In the genomic region with DNA sequence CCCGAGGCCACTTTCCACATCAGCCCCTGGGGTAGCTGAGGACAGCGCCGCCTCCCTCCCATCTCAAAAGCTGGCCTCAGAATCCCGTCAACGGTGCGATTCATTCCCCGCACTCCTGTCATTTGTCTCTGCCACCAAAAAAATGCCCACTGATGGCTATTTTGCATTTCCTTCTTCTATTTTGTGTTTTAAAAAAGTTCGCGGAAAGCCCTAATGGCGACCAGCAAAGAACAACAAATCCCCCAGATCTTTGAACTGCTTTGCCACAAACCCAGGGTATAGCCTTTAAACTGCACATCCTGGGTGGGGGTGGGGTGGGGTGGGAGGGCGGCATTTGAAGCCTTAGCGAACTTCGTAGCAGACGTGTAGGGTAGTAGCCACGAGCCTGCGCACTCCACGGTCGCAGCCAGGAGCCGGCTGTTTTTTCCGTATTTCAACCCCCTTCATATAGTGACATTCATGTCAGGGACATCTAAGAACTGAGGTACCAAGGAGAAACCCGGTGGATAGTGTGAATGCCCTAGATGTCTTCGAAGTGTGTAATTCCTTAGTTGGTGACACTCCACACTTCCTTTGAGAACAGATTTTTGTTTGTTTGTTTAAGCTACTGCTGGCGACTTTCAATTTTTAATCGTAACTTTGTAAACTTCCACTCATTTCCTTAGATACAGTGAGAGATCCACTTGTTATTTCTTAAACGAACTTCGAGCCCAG, we compare ENCODE assay signal across 17 mouse cellular contexts. TPM values are rescaled to one million over a fixed set of nuclear protein-coding genes. Genes with fewer than 3 reads are reported as not detected.
DNase-seq lines count a peak whose midpoint lies in the region; ATAC-seq and TF ChIP-seq lines count a peak whose summit lies in the region.
"Had no signal": no experiment of that assay in that cellular context is flagged by ENCODE, and none has a peak within 500 bp of the region (broad histone marks: within the 10 kb centered on the region; RNA-seq: fewer than 3 reads in every experiment).

No protein-coding gene starts in this region.

- H3K9me3 ChIP-seq in heart, embryonic 15.5 days (replicated peaks): no peaks in the 10 kb centered on the region
- H3K9me3 ChIP-seq in midbrain, embryonic 11.5 days (ENCODE audit: control insufficient read depth, low read length): no peaks in the 10 kb centered on the region
- no peaks in the 10 kb centered on the region for H3K9me3 ChIP-seq in midbrain, embryonic 15.5 days
- no peaks in the 10 kb centered on the region for H3K9me3 ChIP-seq in limb, embryonic 14.5 days (ENCODE audit: control insufficient read depth, low read length)
- H3K9me3 ChIP-seq: liver, embryonic 12.5 days; stomach, embryonic 15.5 days had no signal

- 2% methylated on average over 26 of the region's 26 CpGs for WGBS in heart, embryonic 15.5 days
- 1% methylated on average over 26 of the region's 26 CpGs for WGBS in midbrain, embryonic 11.5 days
- WGBS in midbrain, embryonic 15.5 days: 1% methylated on average over 26 of the region's 26 CpGs
- 2% methylated on average over 26 of the region's 26 CpGs for WGBS in limb, embryonic 14.5 days

- no peak for DNase-seq in heart, postnatal 25 days (ENCODE audit: low spot score)
- peak; percentile 97 for DNase-seq in midbrain, embryonic 11.5 days (ENCODE audit: low spot score, missing footprints)
- DNase-seq in embryo, embryonic 11 days: peak; percentile 45
- no peak for DNase-seq in limb, embryonic 14.5 days (ENCODE audit: low spot score)
- DNase-seq in layer of hippocampus, adult 2 months (ENCODE audit: low spot score in 2 of 2): no peak
- DNase-seq: cerebellum, postnatal 14 days; kidney, adult 8-10 months; layer of hippocampus, postnatal 36 days; lung, postnatal 10 days; right cerebral cortex, postnatal 4 days had no signal

- TF ChIP-seq POLR2A in limb, embryonic 14.5 days (IDR thresholded peaks at IDR 0.05; ENCODE audit: borderline replicate concordance, extremely low read depth, insufficient read depth, insufficient read length): no peak

- H3K36me3 ChIP-seq in heart, embryonic 15.5 days: no peaks in the 10 kb centered on the region
- H3K36me3 ChIP-seq in midbrain, embryonic 11.5 days (ENCODE audit: control insufficient read depth, insufficient read depth, low read length): no peaks in the 10 kb centered on the region
- H3K36me3 ChIP-seq in midbrain, embryonic 15.5 days (replicated peaks): no peaks in the 10 kb centered on the region
- no peaks in the 10 kb centered on the region for H3K36me3 ChIP-seq in limb, embryonic 14.5 days (ENCODE audit: control insufficient read depth, insufficient read depth, low read length)
- H3K36me3 ChIP-seq: liver, embryonic 12.5 days; stomach, embryonic 15.5 days had no signal

- H3K27ac ChIP-seq in heart, embryonic 15.5 days: no peak overlapping the region
- H3K27ac ChIP-seq in midbrain, embryonic 11.5 days (ENCODE audit: low read depth, low read length): no peak overlapping the region
- H3K27ac ChIP-seq in midbrain, embryonic 15.5 days: no peak overlapping the region
- H3K27ac ChIP-seq in limb, embryonic 14.5 days (replicated peaks; ENCODE audit: low read depth, low read length): no peak overlapping the region
- H3K27ac ChIP-seq in layer of hippocampus, adult 2 months: no peak overlapping the region
- H3K27ac ChIP-seq: liver, embryonic 12.5 days; stomach, embryonic 15.5 days had no signal

- no peak for ATAC-seq in heart, embryonic 15.5 days (replicated peaks; ENCODE audit: insufficient number of reproducible peaks, insufficient read depth, low FRiP score, low read depth)
- no peak for ATAC-seq in midbrain, embryonic 11.5 days (ENCODE audit: low FRiP score)
- no peak for ATAC-seq in midbrain, embryonic 15.5 days (replicated peaks)
- no peak for ATAC-seq in limb, embryonic 14.5 days (ENCODE audit: low FRiP score, low read depth)
- ATAC-seq in granulocyte monocyte progenitor cell, adult 5-6 weeks (replicated peaks; ENCODE audit: poor library complexity, severe bottlenecking): no peak
- ATAC-seq: liver, embryonic 12.5 days had no signal

- H3K27me3 ChIP-seq in heart, embryonic 15.5 days: peaks cover 95% of the 10 kb centered on the region
- H3K27me3 ChIP-seq in midbrain, embryonic 11.5 days (ENCODE audit: control insufficient read depth, insufficient read depth, low read length): peaks cover 83% of the 10 kb centered on the region
- peaks cover 90% of the 10 kb centered on the region for H3K27me3 ChIP-seq in midbrain, embryonic 15.5 days (replicated peaks)
- peaks cover 78% of the 10 kb centered on the region for H3K27me3 ChIP-seq in limb, embryonic 14.5 days (ENCODE audit: control insufficient read depth, insufficient read depth, low read length)

- no peak for TF ChIP-seq CTCF in layer of hippocampus, adult 2 months (conservative IDR thresholded peaks at IDR 0.05)

- peak overlapping the region; percentile 1; the same call in 1 of the 2 replicates for H3K4me3 ChIP-seq in heart, embryonic 15.5 days
- no peak overlapping the region for H3K4me3 ChIP-seq in midbrain, embryonic 11.5 days (ENCODE audit: low read depth, low read length)
- no peak overlapping the region for H3K4me3 ChIP-seq in midbrain, embryonic 15.5 days
- H3K4me3 ChIP-seq in limb, embryonic 14.5 days (replicated peaks; ENCODE audit: low read length): 0 out of 2 replicates have a peak overlapping the region, but pooled peaks have one; percentile 4
- no peak overlapping the region for H3K4me3 ChIP-seq in layer of hippocampus, adult 2 months
- H3K4me3 ChIP-seq: liver, embryonic 12.5 days; stomach, embryonic 15.5 days had no signal

- H3K9ac ChIP-seq in heart, embryonic 15.5 days: no peak overlapping the region
- H3K9ac ChIP-seq in midbrain, embryonic 11.5 days (ENCODE audit: low read length): no peak overlapping the region
- H3K9ac ChIP-seq in midbrain, embryonic 15.5 days: no peak overlapping the region
- H3K9ac ChIP-seq in limb, embryonic 14.5 days (ENCODE audit: low read depth, low read length, severe bottlenecking): no peak overlapping the region
- H3K9ac ChIP-seq: liver, embryonic 12.5 days; stomach, embryonic 15.5 days had no signal

- 0 out of 2 replicates have a peak, but pooled peaks cover 3% of the 10 kb centered on the region for H3K4me1 ChIP-seq in heart, embryonic 15.5 days (replicated peaks)
- H3K4me1 ChIP-seq in midbrain, embryonic 11.5 days (ENCODE audit: control insufficient read depth, insufficient read depth, low read length): peaks cover 3% of the 10 kb centered on the region
- H3K4me1 ChIP-seq in midbrain, embryonic 15.5 days: no peaks in the 10 kb centered on the region
- H3K4me1 ChIP-seq in limb, embryonic 14.5 days (ENCODE audit: control insufficient read depth, insufficient read depth, low read length): 0 out of 2 replicates have a peak, but pooled peaks cover 5% of the 10 kb centered on the region
- H3K4me1 ChIP-seq: liver, embryonic 12.5 days had no signal

- intact Hi-C loops in heart, postnatal 25 days (cut with DNase I): no loop called here

- H3K4me2 ChIP-seq in heart, embryonic 15.5 days: no peak overlapping the region
- peak overlapping the region; percentile 17; the same call in 1 of the 2 replicates for H3K4me2 ChIP-seq in midbrain, embryonic 11.5 days
- no peak overlapping the region for H3K4me2 ChIP-seq in midbrain, embryonic 15.5 days
- peak overlapping the region; percentile 13; the same call in 1 of the 2 replicates for H3K4me2 ChIP-seq in limb, embryonic 14.5 days (replicated peaks; ENCODE audit: low read depth, low read length, severe bottlenecking)
- H3K4me2 ChIP-seq: liver, embryonic 12.5 days; stomach, embryonic 15.5 days had no signal

RNA-seq across cellular contexts. Expression of a gene that starts 10.5 kb away (rescaled TPM):
- 0.05 and 0.67 TPM in 2 replicates for polyA plus RNA-seq in heart, embryonic 15.5 days (2015; fragmentation: Nextera tagmentation; extraction: Ambion mirVana)
- total RNA-seq in heart, postnatal 25 days (2021): not detected
- 1.8 and 2.3 TPM in 2 replicates for polyA plus RNA-seq in midbrain, embryonic 11.5 days (2014; fragmentation: Nextera tagmentation; extraction: Ambion mirVana)
- 0.06 and 0.25 TPM in 2 replicates for polyA plus RNA-seq in midbrain, embryonic 15.5 days (2015; fragmentation: Nextera tagmentation; extraction: Ambion mirVana)
- 5.9 and 7.0 TPM in 2 replicates for polyA plus RNA-seq in limb, embryonic 14.5 days (2012; rRNA removed)
- polyA plus RNA-seq in limb, embryonic 14.5 days (2014; fragmentation: Nextera tagmentation; extraction: Ambion mirVana): 0.97 and 1.4 TPM in 2 replicates
- total RNA-seq in granulocyte monocyte progenitor cell, adult 5-6 weeks (2014; fragmentation: Nextera tagmentation): not detected in 2 replicates
- 0.09 and 0.26 TPM in 2 replicates for total RNA-seq in granulocyte monocyte progenitor cell, adult 5-6 weeks (2017)
- total RNA-seq in layer of hippocampus, adult 2 months (2021): under 1 TPM; 0.28 to 0.64 TPM
- total RNA-seq: heart, postnatal 36 days had no signal
- polyA plus RNA-seq: liver, embryonic 12.5 days; urinary bladder, adult 2 months had no signal

Comparison
In these comparisons a context has a peak if more than half of its experiments do, and no peak if none do; other contexts are left out.
1. H3K4me2 ChIP-seq: peak in midbrain, embryonic 11.5 days (single experiment) and limb, embryonic 14.5 days (single experiment); none in heart, embryonic 15.5 days (single experiment) and midbrain, embryonic 15.5 days (single experiment).
2. H3K4me3 ChIP-seq: peak in heart, embryonic 15.5 days (single experiment) and limb, embryonic 14.5 days (single experiment); none in midbrain, embryonic 11.5 days (single experiment), midbrain, embryonic 15.5 days (single experiment) and layer of hippocampus, adult 2 months (single experiment).
3. DNase-seq: peak in midbrain, embryonic 11.5 days (single experiment) and embryo, embryonic 11 days (single experiment); none in heart, postnatal 25 days (single experiment), limb, embryonic 14.5 days (single experiment) and layer of hippocampus, adult 2 months (0 of 2).